Mouse (Mus musculus) kidney, postnatal 14 days (tissue): ENCODE measurements around the gene Cdk19.
A peak's percentile ranks its signal among the peaks of the same experiment; 100 is the strongest.
"Not testable (repeated sequence)": the region's sequence is repeated elsewhere in the genome, so short reads cannot be mapped to it uniquely, and the experiment has no call there.

Source experiments
- DNase-seq: peaks from one replicate; pipeline ENCODE4 v3.0.0; 2022; ENCODE audit warnings: mixed read lengths

Gene Cdk19

GRCm38 (mm10) chr10:40527573-40527972 lies 188.2 kb downstream of the Cdk19 start:
- DNase-seq, result no peak

DNA sequence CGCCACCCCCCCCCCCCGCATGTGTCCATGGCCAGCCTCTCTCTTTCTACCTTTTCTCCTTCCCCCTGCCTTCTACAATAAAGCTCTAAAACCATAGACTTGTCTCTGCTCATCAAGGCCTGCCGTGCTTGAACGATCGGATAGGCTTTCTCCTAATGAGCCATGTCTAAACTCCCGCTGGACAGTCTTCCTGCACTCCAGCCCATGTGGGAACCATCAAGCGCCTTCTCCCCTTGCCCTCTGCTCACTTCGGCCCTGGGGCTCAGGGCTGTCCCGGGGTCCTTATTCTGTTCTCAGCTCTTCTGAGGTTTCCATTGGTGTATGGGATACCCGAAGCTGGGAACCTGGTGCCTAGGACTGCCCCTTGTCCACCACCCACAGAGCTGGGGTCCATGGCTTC lies 189.3 kb downstream of the Cdk19 start:
- DNase-seq, result no peak

DNA sequence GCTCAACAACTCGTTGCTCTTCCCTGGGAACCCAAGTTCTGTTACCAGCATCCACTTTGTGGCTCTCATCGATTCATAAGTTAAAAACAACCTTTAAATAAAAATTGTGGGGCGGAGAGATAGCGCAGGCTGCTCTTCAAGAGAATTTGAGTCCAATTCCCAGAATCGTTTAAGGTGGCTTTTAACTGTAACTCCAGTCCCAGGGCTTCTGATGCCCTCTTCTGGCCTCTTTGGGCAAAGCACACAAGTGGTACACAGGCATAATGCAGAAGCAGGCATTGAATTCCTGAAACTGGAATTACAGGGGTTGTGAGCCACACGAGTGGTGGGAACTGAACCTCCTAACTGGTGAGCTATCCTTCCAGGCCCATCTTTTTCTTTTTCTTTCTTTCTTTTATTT lies 190.3 kb downstream of the Cdk19 start:
- DNase-seq, result peak; percentile 60

DNA sequence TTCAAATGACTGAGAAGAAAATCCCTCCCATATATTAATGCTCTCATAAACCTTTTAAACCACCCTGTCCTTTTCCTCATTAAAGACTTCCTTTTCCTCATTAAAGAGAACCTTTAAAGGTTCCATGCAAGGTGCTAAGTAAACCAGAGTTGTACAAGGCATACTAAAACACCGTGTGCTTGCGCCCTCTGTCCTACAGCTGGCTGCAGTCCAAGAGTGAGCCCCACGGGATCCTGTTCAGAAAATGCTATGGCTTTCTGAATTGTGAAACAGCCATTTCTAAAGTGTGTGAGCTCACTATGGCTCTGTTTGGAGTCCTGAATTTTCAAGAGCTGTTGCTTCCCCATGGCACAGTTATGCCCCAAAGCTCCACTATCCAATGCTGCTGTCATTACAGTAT lies 191.3 kb downstream of the Cdk19 start:
- no peak for DNase-seq

DNA sequence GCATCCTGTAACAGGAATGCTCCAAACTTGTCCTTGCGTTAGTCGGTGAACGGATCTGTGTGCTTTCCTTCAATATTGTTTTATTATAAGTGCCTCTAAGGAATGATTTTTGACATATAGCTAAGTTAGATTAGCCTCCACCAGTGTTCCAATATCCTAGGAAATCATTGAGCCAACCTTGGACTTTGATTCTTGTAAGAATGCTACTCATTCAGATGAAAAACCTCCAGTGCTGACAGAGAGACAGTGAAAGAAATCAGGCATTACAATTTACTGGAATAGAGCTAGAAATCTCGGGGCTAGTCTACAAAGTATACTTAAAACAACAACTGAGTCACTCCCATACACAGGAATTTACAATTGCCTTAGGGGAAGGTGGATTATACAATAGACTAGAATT lies 193.2 kb downstream of the Cdk19 start:
- DNase-seq, result not testable (repeated sequence)
